Mouse (Mus musculus) heart, adult 2 months (tissue): ENCODE measurements around the gene Oscp1. TPM values are rescaled to one million over a fixed set of nuclear protein-coding genes. Genes with fewer than 3 reads are reported as not detected.

Experiments
- DNase-seq, 2 experiments: peaks; one replicate each; pipeline ENCODE4 v3.0.0; 2021
- H3K27ac ChIP-seq: fragments of 200-600 bp; 2 replicates; pipeline ENCODE4 v1.8.1; 2022
- H3K27me3 ChIP-seq: fragments of 200-500 bp; 2 replicates; pipeline ENCODE4 v1.6.1; 2012; ENCODE audit warnings: mild to moderate bottlenecking, low read length, inconsistent platforms, mixed read lengths; ENCODE audit not compliant: control insufficient read depth, insufficient read depth
- H3K36me3 ChIP-seq: fragments of 200-500 bp; 2 replicates; pipeline ENCODE4 v1.6.1; 2012; ENCODE audit warnings: low read length, inconsistent platforms; ENCODE audit not compliant: control insufficient read depth, insufficient read depth
- H3K4me1 ChIP-seq: fragments of 200-500 bp; 2 replicates; pipeline ENCODE4 v1.6.1; 2011; ENCODE audit warnings: low read length; ENCODE audit not compliant: control insufficient read depth, insufficient read depth
- H3K4me3 ChIP-seq: fragments of 200-600 bp; 2 replicates; pipeline ENCODE4 v1.8.1; 2022
- H3K79me2 ChIP-seq: fragments of 200-500 bp; replicated peaks from 2 replicates; pipeline ENCODE4 v1.6.1; 2012; ENCODE audit warnings: mild to moderate bottlenecking, inconsistent platforms, low read length, moderate library complexity, mixed read lengths; ENCODE audit not compliant: control insufficient read depth, insufficient read depth
- H3K9ac ChIP-seq: fragments of 200-500 bp; 2 replicates; pipeline ENCODE4 v1.6.1; 2012; ENCODE audit warnings: low read depth, mild to moderate bottlenecking, control low read depth, inconsistent platforms, low read length, mixed read lengths
- CTCF ChIP-seq: fragments of 200-600 bp; IDR thresholded peaks from 2 replicates; pipeline ENCODE4 v1.8.1; 2022; ENCODE audit warnings: antibody characterized with exemption, mild to moderate bottlenecking, moderate library complexity
- EP300 ChIP-seq: fragments of 200-500 bp; IDR thresholded peaks from 2 replicates; pipeline ENCODE4 v1.6.1; 2011; ENCODE audit warnings: low read depth, low read length, control low read depth; ENCODE audit not compliant: insufficient read depth
- POLR2A ChIP-seq: fragments of 200-500 bp; IDR thresholded peaks from 2 replicates; pipeline ENCODE4 v1.6.1; 2011; ENCODE audit warnings: mild to moderate bottlenecking, low read depth, low read length, control low read depth; ENCODE audit not compliant: insufficient read depth
- WGBS: fragments of 180-500 bp; shearing (Covaris S2); methylation state at CpG from one replicate; pipeline ENCODE4 v1.1.7; 2018; 5-methylcytosine and 5-hydroxymethylcytosine counted together
- intact Hi-C: fragments of 180-260 bp; cut with DNase I; formaldehyde crosslinking; loops from one replicate; pipeline ENCODE4 v1.15.1; 2025
- polyA plus RNA-seq: library from polyadenylated mRNA; depleted of rRNA; stranded (reverse); fragments of >200 nt; gene quantifications from 2 replicates; pipeline ENCODE4 v1.2.3, GENCODE M21; 2012
- total RNA-seq, 2 experiments: library from RNA; stranded (reverse); gene quantifications; 2 replicates each; pipeline ENCODE4 v1.2.3; 2021

Oscp1 gene
- total and polyA plus RNA-seq, 3 experiments, result 1.00 to 2.8 (median 1.6) TPM

DNA sequence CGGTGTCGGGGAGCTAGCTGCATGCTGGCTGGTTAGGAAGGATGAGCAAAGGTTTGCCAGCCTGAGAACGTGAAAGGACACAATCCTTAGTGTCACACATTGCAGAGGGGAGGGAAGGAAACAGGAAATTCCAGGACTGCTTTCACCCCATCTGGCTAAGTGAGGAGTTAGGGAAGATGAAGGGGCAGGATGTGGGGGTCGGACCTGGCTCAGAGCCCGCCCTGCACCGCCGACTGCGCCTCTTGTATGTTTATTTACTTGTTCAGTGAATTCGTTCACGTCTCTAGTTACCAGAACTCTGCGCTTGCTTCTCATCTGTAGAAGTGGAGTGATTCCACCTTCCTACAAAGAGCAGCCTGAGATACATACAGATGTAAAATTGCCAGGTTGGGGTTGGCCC is 72.1 kb downstream of the Oscp1 start:
- Histone ChIP-seq H3K4me3 (no peak overlapping the region), H3K27me3 (no peaks in the 10 kb centered on the region), H3K79me2 (no peaks in the 10 kb centered on the region), H3K9ac (no peak overlapping the region), H3K36me3 (no peaks in the 10 kb centered on the region), H3K4me1 (peaks cover 6% of the 10 kb centered on the region), H3K27ac (peak overlapping the region; percentile 51; the same call in 1 of the 2 replicates)
- DNase-seq, result no peak
- WGBS, result 37% methylated on average over 11 of the region's 11 CpGs
- TF ChIP-seq POLR2A (no peak), EP300 (no peak), CTCF (no peak)
- intact Hi-C loops, result no loop called here

DNA sequence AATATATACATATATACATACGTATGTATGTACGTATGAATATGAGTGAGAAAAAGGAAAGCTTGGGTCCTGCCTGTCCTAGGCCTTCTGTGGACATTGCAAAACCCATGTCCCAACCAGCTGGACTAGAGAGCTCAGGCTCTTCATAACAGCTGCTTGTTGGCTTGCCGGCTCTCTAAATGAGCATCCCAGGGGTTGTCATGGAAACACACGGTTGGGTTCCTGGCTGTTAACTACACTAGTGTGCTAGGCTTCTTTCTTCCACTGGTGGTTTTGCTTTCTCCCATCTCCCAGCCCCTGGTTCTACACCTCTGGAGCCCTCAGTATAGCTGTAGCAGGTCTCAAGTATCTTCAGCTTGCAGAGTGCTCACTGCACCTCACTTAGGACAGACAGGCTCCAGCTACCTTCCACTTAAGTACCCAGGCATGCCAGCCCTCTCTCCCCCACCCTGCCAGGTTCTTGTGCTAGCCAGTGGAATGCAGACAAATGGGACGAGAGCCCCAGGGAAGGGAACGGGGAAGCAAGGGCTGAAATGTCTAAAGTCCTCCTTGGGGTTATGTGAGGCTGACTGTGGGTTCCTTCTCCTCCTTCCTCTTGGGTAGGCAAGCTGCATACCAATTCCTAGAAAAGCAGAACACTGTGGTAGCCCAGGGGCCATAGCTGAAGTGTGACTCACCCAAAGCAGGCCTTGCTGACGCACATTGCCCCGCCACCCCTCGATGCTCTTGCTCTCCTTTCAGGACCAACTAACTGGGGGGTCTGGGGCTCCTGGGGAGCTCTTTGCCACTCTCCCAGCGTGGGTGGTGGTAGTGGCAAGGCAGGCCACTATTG is 73.1 kb downstream of the Oscp1 start:
- 56% methylated on average over 10 of the region's 10 CpGs for WGBS
- H3K36me3 ChIP-seq, result no peaks in the 10 kb centered on the region
- no peak overlapping the region for H3K4me3 ChIP-seq
- intact Hi-C loops, result no loop called here
- peak overlapping the region; percentile 51 for H3K27ac ChIP-seq
- H3K4me1 ChIP-seq, result peaks cover 6% of the 10 kb centered on the region
- H3K9ac ChIP-seq, result no peak overlapping the region
- H3K79me2 ChIP-seq, result no peaks in the 10 kb centered on the region
- TF ChIP-seq POLR2A (no peak), CTCF (no peak), EP300 (no peak)
- DNase-seq, result peak in 1 of 2 experiments; percentile 58
- H3K27me3 ChIP-seq, result no peaks in the 10 kb centered on the region

DNA sequence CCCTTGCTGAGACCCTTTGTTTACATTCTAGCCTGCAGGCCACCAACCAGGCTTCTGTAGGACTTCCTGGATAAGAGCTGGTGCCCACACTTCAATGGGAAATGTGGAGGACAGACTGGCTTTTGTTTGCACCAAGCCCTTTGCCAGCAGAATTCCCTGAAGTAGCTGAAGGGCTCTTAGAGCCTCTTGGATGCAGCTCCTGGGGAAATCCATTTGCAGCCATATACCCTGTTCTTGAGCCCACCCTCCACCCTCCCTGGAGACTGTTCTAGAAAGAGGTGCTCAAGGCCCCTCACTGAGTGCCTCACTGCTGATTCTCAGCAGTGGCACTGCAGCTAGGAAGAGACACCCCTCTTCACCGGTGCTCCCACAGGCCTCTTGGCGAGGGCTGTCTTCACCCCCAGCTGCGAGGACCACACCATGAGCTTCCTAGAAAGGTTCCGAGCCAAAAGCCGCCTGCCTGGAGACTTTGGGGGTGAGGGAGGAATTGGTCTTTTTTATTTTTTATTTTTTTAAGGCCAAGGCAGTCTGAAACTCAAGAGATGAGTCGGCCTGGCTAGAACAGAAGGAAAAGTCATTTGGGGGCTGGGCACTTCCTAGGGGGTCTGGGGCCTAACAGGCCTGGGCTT is 74.4 kb downstream of the Oscp1 start:
- TF ChIP-seq CTCF, result no peak
- TF ChIP-seq EP300, result no peak
- TF ChIP-seq POLR2A, result no peak
- H3K36me3 ChIP-seq, result no peaks in the 10 kb centered on the region
- H3K4me3 ChIP-seq, result no peak overlapping the region
- H3K79me2 ChIP-seq, result no peaks in the 10 kb centered on the region
- no peaks in the 10 kb centered on the region for H3K27me3 ChIP-seq
- peaks cover 6% of the 10 kb centered on the region for H3K4me1 ChIP-seq
- 65% methylated on average over 6 of the region's 6 CpGs for WGBS
- H3K9ac ChIP-seq, result no peak overlapping the region
- intact Hi-C loops, result no loop called here
- peak overlapping the region; percentile 51 for H3K27ac ChIP-seq
- DNase-seq, result no peak

DNA sequence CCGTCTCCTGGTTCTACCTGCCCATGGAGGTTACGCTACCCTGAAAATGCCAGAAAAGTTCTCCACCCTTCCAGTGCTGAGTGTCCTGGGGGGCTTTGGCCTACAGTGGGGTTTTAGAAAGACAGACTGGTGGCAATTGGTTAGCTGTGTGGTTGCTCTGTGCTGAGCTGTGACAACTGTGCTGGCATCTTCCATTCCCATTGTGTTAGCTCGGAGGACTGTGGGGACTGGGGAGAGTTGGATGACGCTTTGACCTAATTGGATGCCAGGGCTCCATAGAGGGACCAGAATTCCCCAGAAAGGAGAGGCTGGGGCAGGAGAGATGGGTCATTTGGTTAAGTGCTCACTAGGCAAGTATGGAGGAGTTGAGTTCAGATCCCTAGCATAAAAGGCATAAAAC is 75.9 kb downstream of the Oscp1 start:
- Histone ChIP-seq H3K27me3 (no peaks in the 10 kb centered on the region), H3K9ac (no peak overlapping the region), H3K4me3 (no peak overlapping the region), H3K4me1 (peaks cover 6% of the 10 kb centered on the region), H3K27ac (no peak overlapping the region), H3K36me3 (no peaks in the 10 kb centered on the region), H3K79me2 (no peaks in the 10 kb centered on the region)
- intact Hi-C loops, result no loop called here
- 79% methylated on average over 4 of the region's 4 CpGs for WGBS
- TF ChIP-seq EP300, result no peak
- TF ChIP-seq POLR2A, result no peak
- TF ChIP-seq CTCF, result no peak
- no peak for DNase-seq

DNA sequence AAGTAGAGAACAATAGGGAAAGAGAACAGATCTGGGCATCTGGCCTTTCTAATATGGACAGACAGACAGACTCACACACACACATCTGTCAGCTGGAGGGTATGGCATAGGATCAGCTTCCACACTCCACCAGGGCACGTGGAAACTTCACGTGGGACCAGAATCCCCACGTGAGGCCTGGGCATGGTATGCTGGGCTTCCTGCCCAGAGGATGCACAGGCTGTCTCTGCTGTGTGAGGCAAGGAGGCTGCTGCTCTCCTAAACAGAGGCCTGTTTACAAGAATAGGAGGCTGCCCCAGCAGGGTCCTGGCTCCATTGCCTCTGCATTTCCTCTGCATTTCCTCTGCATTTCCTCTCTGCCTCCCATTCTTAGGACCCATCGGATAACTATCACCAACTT is 76.3 kb downstream of the Oscp1 start:
- Histone ChIP-seq H3K79me2 (no peaks in the 10 kb centered on the region), H3K4me1 (peaks cover 6% of the 10 kb centered on the region), H3K27ac (no peak overlapping the region), H3K9ac (no peak overlapping the region), H3K27me3 (no peaks in the 10 kb centered on the region), H3K36me3 (no peaks in the 10 kb centered on the region), H3K4me3 (no peak overlapping the region)
- TF ChIP-seq POLR2A (no peak), EP300 (no peak), CTCF (no peak)
- 56% methylated on average over 4 of the region's 4 CpGs for WGBS
- DNase-seq, result no peak
- intact Hi-C loops, result no loop called here

DNA sequence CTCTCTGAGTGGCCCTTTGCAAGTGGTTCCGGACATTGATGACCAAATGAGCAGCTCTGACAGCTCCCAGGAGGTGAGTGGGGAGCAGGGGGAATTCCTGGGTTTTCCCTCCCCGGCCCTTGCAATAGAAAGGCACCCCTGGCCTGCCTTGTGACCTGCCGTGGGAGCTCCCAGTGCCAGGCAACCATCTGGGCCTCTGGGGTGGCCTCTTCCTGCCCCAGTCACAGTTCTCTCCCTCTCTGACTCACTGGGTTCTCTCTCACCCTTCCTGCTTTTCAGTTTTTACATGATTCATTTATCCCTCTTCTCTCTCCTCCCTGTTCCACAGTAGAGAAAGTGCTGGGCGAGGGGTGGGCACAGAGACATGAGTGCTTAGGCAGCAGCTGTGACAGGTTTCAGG is 79.4 kb downstream of the Oscp1 start:
- H3K9ac ChIP-seq, result no peak overlapping the region
- no peak overlapping the region for H3K27ac ChIP-seq
- H3K27me3 ChIP-seq, result no peaks in the 10 kb centered on the region
- no peaks in the 10 kb centered on the region for H3K36me3 ChIP-seq
- WGBS, result 78% methylated on average over 4 of the region's 4 CpGs
- peaks cover 5% of the 10 kb centered on the region; the same call in 1 of the 2 replicates for H3K4me1 ChIP-seq
- no peaks in the 10 kb centered on the region for H3K79me2 ChIP-seq
- TF ChIP-seq POLR2A, result no peak
- TF ChIP-seq EP300, result no peak
- TF ChIP-seq CTCF, result no peak
- DNase-seq, result no peak
- intact Hi-C loops, result no loop called here
- no peak overlapping the region for H3K4me3 ChIP-seq
